Mouse (Mus musculus) bone marrow macrophage, adult 2 months (primary cell): ENCODE data around the gene Bglap2.
"Not testable (repeated sequence)": the region's sequence is repeated elsewhere in the genome, so short reads cannot be mapped to it uniquely, and the experiment has no call there.

ENCODE experiments used
- CTCF ChIP-seq: IDR thresholded peaks from 2 replicates; pipeline ENCODE4 v1.5.1; 2012; ENCODE audit warnings: low read depth, mild to moderate bottlenecking, low read length, moderate library complexity
- POLR2A ChIP-seq: IDR thresholded peaks from 2 replicates; pipeline ENCODE4 v1.6.1; 2012; ENCODE audit warnings: mild to moderate bottlenecking, low read depth, low read length, borderline replicate concordance

DNA sequence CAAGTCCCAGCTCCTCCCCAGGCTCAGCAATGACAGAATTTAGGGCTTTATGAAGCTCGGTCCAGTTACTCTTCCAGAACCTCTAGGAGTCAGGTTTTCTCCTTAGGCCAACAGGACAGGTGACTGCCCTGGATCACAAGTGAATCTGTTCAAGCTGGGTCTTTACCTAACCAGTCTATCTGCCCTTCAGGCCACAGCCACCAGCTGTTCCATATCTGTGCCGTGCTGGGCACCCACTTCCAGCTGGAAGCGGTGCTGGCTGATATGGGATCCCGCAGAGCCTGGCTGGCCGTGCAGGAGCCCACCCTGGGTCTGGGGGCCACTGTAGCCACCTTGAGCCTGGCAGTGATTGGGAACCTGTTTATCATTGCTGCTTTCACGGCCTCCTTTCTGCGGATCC lies 3.9 kb upstream of the Bglap2 start:
- not testable (repeated sequence) for TF ChIP-seq CTCF, POLR2A
